Mouse (Mus musculus): Measurements from ENCODE around the gene 1700022I11Rik. TPM values are rescaled to one million over a fixed set of nuclear protein-coding genes. Genes with fewer than 3 reads are reported as not detected.
"Not testable (repeated sequence)": the region's sequence is repeated elsewhere in the genome, so short reads cannot be mapped to it uniquely, and the experiment has no call there.

Gene 1700022I11Rik
- total RNA-seq, 1 experiment from 2014 or later: not detected

- DNase-seq: no peak
These were observed 17.9 kb upstream of the 1700022I11Rik start for GRCm38 (mm10) chr4:42951206-42952195.

- no peak for DNase-seq
These were observed 16.8 kb upstream of the 1700022I11Rik start for GRCm38 (mm10) chr4:42952563-42952962.

GRCm38 (mm10) chr4:42953435-42954094 lies 15.8 kb upstream of the 1700022I11Rik start:
- no peak for DNase-seq

- peak; percentile 79 for DNase-seq
These were observed 15.1 kb upstream of the 1700022I11Rik start for GRCm38 (mm10) chr4:42954297-42954696.

- no peak for DNase-seq
These were observed 14.2 kb upstream of the 1700022I11Rik start for GRCm38 (mm10) chr4:42955200-42955599.

GRCm38 (mm10) chr4:42956581-42956980 lies 12.8 kb upstream of the 1700022I11Rik start:
- DNase-seq: no peak

GRCm38 (mm10) chr4:42957306-42957705 lies 12.1 kb upstream of the 1700022I11Rik start:
- no peak for DNase-seq

GRCm38 (mm10) chr4:42957979-42958378 lies 11.4 kb upstream of the 1700022I11Rik start:
- DNase-seq: no peak

- DNase-seq: no peak
These were observed 10.5 kb upstream of the 1700022I11Rik start for GRCm38 (mm10) chr4:42958942-42959341.

GRCm38 (mm10) chr4:42959382-42959781 lies 10.0 kb upstream of the 1700022I11Rik start:
- no peak for DNase-seq

- DNase-seq: peak; percentile 62
These were observed 7.8 kb upstream of the 1700022I11Rik start for GRCm38 (mm10) chr4:42961592-42961991.

- peak; percentile 34 for DNase-seq
These were observed 5.9 kb upstream of the 1700022I11Rik start for GRCm38 (mm10) chr4:42963480-42963879.

GRCm38 (mm10) chr4:42965039-42965719 lies 4.2 kb upstream of the 1700022I11Rik start:
- peak; percentile 52 for DNase-seq

GRCm38 (mm10) chr4:42972952-42973351 lies 3.5 kb downstream of the 1700022I11Rik start:
- no peak for DNase-seq

GRCm38 (mm10) chr4:42973868-42974267 lies 4.5 kb downstream of the 1700022I11Rik start:
- DNase-seq: peak; percentile 29

GRCm38 (mm10) chr4:42978062-42978461 lies 8.7 kb downstream of the 1700022I11Rik start:
- DNase-seq: no peak

- DNase-seq: not testable (repeated sequence)
These were observed 11.1 kb downstream of the 1700022I11Rik start for GRCm38 (mm10) chr4:42980467-42980866.

- no peak for DNase-seq
These were observed 18.9 kb downstream of the 1700022I11Rik start for GRCm38 (mm10) chr4:42988296-42988695.

GRCm38 (mm10) chr4:42998022-42998421 lies 28.6 kb downstream of the 1700022I11Rik start:
- no peak for DNase-seq

GRCm38 (mm10) chr4:42999451-43000140 lies 30.2 kb downstream of the 1700022I11Rik start:
- DNase-seq: peak; percentile 91

GRCm38 (mm10) chr4:43000141-43000986 lies 31.0 kb downstream of the 1700022I11Rik start, which contains the start of gene Vcp:
Gene Vcp, minus strand, starts transcription at chr4:43000507.
- peak; percentile 99 for DNase-seq
